Mouse (Mus musculus): ENCODE measurements around the gene Mfap1b. TPM values are rescaled to one million over a fixed set of nuclear protein-coding genes. Genes with fewer than 3 reads are reported as not detected.
A peak's percentile ranks its signal among the peaks of the same experiment; 100 is the strongest.
"Not testable (repeated sequence)": the region's sequence is repeated elsewhere in the genome, so short reads cannot be mapped to it uniquely, and the experiment has no call there.

Gene Mfap1b
- 10 to 100 TPM; 35.1 to 37.0 TPM for total RNA-seq (2021)

- peak; percentile 84 to 86 for DNase-seq (ENCODE audit: extremely low spot score in 1 of 2, low spot score in 2 of 2)
- intact Hi-C loops (cut with DNase I), result not testable (repeated sequence)
These were observed at the start of gene Mfap1b for GRCm38 (mm10) chr2:121473301-121474179. Gene Mfap1b (minus strand): TSS chr2:121474067.

- DNase-seq (ENCODE audit: extremely low spot score in 1 of 2, low spot score in 2 of 2); intact Hi-C loops (cut with DNase I): not testable (repeated sequence)
These were observed 49.0 kb upstream of the Mfap1b start for GRCm38 (mm10) chr2:121522830-121523229.

GRCm38 (mm10) chr2:121522006-121522405, 48.1 kb upstream of the Mfap1b start:
- no peak for DNase-seq (ENCODE audit: extremely low spot score in 1 of 2, low spot score in 2 of 2)
- intact Hi-C loops (cut with DNase I), result no loop called here

DNA sequence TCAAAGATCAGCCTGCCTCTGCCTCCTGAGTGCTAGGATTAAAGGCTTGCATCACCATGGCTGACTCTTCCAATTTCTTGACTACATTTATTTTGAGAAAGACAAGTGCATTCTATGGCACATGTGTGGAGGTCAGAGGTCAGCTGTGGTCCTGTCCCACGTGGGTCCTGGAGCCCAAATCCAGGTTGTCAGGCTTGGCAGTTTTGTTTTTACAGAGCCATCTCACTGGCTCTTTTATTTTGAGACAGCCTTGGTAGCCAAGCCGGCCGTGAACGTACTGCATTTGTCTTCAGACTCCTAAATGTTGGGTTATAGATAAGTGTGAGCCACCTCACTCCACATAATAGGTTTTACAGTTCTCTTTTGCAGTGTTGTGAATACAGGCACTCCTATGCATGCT, 44.8 kb upstream of the Mfap1b start:
- DNase-seq (ENCODE audit: extremely low spot score in 1 of 2, low spot score in 2 of 2); intact Hi-C loops (cut with DNase I): not testable (repeated sequence)

- DNase-seq (ENCODE audit: extremely low spot score in 1 of 2, low spot score in 2 of 2), result no peak
- intact Hi-C loops (cut with DNase I), result no loop called here
These were observed 44.2 kb upstream of the Mfap1b start for GRCm38 (mm10) chr2:121518106-121518505.

DNA sequence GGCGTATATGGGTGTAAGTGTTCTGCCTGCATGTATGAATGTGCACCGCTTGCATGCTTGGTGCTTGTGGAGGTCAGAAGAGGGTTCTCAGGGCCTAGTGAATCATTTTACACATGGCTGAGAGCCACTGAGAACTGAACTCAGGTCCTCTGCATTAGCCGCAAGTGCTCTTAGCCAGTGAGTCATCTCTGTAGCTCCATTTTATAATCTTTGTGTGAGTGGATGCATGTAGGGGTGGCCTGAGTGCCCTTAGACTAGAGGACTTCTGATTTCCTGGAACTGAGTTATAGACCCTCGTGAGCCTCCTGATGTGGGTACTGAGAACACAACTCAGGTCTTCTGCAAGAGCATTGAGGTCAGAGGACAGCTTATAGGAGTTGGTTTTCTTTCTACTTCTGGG, 40.3 kb upstream of the Mfap1b start:
- intact Hi-C loops (cut with DNase I), result no loop called here
- DNase-seq (ENCODE audit: extremely low spot score in 1 of 2, low spot score in 2 of 2), result no peak

GRCm38 (mm10) chr2:121512991-121513765, 39.3 kb upstream of the Mfap1b start:
- DNase-seq (ENCODE audit: extremely low spot score in 1 of 2, low spot score in 2 of 2); intact Hi-C loops (cut with DNase I): not testable (repeated sequence)

DNA sequence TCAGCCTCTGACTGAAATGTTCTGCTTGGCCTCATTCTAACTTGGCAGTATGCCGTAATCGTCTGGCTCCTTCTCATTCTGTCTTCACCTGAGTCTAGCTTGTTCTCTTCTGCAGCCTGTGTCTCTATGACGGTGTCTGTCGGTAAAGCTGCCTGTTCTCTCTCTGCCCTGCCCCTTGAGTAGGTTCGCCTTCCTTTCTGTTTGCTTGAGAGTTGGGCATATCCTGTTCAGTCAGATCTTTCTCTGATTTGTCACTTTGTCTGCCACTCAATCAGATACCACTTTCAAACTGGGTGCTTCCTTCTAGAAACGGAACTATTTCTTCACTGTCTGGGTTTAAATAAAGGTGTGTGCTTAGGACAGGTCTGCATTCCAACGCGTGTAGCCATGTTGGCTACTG, 37.5 kb upstream of the Mfap1b start:
- intact Hi-C loops (cut with DNase I), result no loop called here

DNA sequence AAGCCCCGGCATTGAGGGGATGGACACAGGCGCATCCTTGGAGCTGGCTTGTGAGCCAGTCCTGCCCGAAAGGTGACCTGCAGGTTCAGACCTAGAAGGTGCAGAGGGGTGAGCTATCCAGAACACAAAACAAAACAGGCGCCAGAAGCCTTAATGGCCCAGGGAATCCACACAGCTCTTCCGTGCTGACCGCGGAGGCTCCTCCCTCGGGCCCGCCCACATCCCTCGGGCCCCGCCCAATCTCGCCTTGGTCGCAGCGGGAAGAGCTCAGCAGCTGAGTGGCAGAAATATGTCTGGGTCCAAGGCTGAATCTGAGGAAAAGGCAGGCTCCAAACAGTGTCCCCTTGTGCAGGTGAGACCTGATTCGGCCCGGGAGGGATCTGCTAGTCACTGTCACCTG, 35.7 kb upstream of the Mfap1b start:
- peak; percentile 9 to 72 for DNase-seq (ENCODE audit: extremely low spot score in 1 of 2, low spot score in 2 of 2)
- intact Hi-C loops (cut with DNase I), result no loop called here

More for the DNA sequence above, 37.5 kb upstream of the Mfap1b start:
- DNase-seq (ENCODE audit: extremely low spot score in 1 of 2, low spot score in 2 of 2), result no peak

- intact Hi-C loops (cut with DNase I), result no loop called here
- no peak for DNase-seq (ENCODE audit: extremely low spot score in 1 of 2, low spot score in 2 of 2)
These were observed 34.1 kb upstream of the Mfap1b start for GRCm38 (mm10) chr2:121507951-121508330.

- intact Hi-C loops (cut with DNase I), result no loop called here
- DNase-seq (ENCODE audit: extremely low spot score in 1 of 2, low spot score in 2 of 2), result no peak
These were observed 33.5 kb upstream of the Mfap1b start for GRCm38 (mm10) chr2:121507173-121507950.

DNA sequence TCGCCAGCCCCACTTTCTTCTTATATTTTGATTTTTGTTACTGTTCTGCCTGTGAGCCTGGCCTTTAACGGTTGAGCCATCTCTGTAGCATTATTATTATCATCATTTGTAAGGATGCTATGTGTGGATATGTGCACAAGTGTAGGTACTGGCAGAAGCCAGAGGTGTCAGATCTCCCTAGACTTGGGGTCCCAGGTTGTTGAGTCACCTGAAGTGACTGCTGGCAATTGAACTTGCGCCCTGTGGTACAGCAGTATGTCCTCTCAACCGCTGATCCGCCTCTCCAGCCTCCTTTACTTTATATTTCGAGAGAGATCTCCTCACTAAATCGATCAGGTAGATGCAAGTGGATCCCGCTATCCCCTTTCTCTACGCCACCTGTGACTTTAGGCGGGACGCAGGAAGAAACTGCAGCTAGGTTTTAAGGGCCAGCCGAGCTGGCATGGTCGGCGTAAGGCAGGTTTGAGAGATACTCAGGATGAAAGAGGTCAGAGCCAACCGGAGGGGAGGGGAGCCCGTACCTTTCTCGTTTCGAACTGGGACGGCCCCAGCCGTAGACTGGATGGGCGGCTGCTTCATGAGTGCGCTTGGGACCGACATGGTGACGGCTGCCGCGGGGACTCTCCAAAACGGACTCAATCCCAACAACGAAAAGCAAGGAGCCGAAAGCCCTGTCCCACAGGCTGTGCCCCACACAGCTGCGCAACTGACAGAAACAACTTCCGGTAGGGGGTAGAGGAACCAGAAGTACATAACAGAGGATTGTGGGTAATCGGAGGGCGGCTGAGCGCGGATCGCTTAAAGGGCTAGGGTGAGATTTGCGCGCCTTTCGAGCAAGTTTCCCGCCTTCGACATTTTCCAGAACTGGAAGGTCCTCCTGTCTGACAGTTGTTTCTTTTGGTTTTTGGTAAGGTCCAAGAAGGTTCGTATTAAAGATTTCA, 32.3 kb upstream of the Mfap1b start, which contains the start of the genes Mfap1a and Wdr76:
Gene Mfap1a (minus strand): TSS at position 724 of the 941 bp plus-strand sequence.
Gene Wdr76 (plus strand): TSS at position 782 of the 941 bp plus-strand sequence.
- DNase-seq (ENCODE audit: extremely low spot score in 1 of 2, low spot score in 2 of 2), result peak; percentile 85 to 88
- intact Hi-C loops (cut with DNase I), result not testable (repeated sequence)

DNA sequence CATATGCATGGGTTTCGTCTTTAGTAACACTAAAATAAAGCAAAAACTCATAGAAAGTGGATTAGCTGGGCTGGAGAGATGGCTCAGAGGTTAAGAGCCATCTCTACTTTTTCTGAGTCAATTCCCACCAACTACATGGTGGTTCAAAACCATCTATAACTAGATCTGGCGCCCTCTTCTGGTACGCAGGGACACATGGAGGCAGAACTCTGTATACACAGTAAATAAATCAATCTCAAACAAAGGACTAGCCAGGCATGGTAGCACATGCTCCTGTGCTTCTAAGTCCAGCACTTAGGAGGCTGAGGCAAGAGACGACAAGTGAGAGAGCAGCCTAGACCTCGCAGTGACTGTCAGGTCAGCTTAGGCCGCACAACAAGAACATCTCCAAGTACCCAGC, 27.7 kb upstream of the Mfap1b start:
- intact Hi-C loops (cut with DNase I); DNase-seq (ENCODE audit: extremely low spot score in 1 of 2, low spot score in 2 of 2): not testable (repeated sequence)

DNA sequence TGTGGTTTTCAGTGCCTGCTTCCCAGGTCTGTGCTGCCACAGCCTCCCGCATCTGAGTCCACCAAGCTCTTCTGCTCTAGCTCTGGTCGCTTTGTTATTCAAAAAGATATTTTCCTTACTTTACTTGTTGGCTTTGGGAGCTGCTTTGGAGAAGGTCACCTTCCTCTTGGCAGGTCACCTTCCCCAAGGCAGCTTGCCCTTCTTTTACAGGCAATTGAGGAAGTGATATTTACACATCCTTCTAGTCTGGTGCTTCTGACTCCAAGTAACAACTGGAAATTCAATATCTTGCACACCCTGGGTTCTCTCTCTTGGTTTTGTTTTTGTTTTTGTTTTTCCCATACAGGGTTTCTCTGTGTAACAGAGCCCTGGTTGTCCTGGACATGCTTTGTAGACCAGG, 10.5 kb upstream of the Mfap1b start:
- DNase-seq (ENCODE audit: extremely low spot score in 1 of 2, low spot score in 2 of 2); intact Hi-C loops (cut with DNase I): not testable (repeated sequence)

DNA sequence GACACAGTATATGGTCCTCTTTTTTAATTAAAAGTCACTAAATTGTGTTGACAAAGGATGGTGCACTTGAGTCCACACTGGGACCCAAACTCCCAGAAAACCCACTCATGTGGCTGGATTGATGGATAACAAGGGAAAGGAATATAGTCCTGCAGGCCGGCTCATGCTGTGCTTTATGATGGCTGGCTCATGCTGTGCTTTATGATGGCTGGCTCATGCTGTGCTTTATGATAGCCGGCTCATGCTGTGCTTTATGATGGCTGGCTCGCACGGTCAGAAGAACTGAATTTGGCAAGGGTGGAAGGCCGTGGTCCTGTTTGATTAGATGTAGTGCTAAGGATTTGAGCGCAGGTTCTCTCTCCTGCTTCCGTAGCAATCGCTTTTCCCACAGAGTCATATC, 9.7 kb upstream of the Mfap1b start:
- DNase-seq (ENCODE audit: extremely low spot score in 1 of 2, low spot score in 2 of 2), result no peak
- intact Hi-C loops (cut with DNase I), result no loop called here

GRCm38 (mm10) chr2:121480916-121481315, 7.0 kb upstream of the Mfap1b start:
- intact Hi-C loops (cut with DNase I); DNase-seq (ENCODE audit: extremely low spot score in 1 of 2, low spot score in 2 of 2): not testable (repeated sequence)

GRCm38 (mm10) chr2:121480498-121480897, 6.6 kb upstream of the Mfap1b start:
- peak in 1 of 2 experiments; percentile 40 for DNase-seq (ENCODE audit: extremely low spot score in 1 of 2, low spot score in 2 of 2)

More at GRCm38 (mm10) chr2:121480498-121480897, 6.6 kb upstream of the Mfap1b start:
- intact Hi-C loops (cut with DNase I), result no loop called here
